Mouse (Mus musculus): ENCODE data around the gene Tlx3. TPM values are rescaled to one million over a fixed set of nuclear protein-coding genes. Genes with fewer than 3 reads are reported as not detected.

The Tlx3 gene
- not detected for total RNA-seq (2021)
- long read RNA-seq, experiment 1: 0 reads
- long read RNA-seq, experiment 2: 0 reads

DNA sequence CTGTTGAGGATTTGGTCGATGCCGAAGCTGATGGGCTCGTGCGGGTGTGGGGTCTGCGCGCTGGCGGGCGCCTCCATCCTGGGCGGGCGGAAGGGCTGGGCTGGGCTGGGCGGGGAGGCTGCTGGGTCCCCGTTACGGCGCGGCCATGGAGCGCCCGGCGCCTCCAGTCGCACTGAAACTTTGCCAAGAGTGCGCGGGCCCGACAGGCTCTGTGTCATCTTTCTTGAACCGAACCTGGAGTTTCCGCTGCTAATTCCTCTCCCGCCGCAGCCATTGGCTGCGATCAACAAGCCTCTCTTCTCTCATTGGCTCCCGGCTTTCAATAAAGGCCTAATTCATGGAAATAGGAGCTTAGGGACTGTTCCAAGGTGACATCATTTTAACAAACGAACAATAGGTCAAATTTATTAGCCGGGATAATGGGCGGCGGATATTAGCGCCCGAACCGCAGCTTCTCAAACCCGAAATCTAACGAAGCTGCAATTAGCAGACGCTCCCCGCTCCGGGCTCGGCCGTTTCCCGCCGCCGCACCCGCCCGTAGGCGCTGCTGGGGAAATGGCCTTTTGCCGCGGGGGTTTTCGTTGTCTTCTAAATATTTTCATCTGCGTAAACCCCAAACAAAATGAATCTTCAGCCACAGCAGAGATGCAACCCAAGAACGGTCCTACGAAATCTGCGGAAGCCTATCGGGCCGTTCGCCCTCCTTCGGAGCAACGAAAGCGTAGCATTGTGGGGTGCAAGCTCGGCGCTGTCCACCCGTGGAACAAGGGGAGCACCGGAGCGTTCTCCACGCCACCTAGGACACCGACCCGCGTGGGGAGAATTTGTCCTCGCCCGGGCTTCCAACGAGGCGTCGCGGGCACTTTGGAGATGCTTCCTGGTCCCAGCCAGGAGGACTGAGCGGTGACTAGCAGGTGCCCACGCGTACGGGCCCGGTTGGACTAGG is at the start of gene Tlx3:
Tlx3 (minus strand) TSS at position 207 of the 946 bp plus-strand sequence.
- peak in 1 of 2 experiments; percentile 28 for DNase-seq (ENCODE audit: low spot score in 2 of 2)

GRCm38 (mm10) chr11:33240295-33240694 is 36.9 kb upstream of the Tlx3 start:
- no peak for DNase-seq (ENCODE audit: low spot score in 2 of 2)

DNA sequence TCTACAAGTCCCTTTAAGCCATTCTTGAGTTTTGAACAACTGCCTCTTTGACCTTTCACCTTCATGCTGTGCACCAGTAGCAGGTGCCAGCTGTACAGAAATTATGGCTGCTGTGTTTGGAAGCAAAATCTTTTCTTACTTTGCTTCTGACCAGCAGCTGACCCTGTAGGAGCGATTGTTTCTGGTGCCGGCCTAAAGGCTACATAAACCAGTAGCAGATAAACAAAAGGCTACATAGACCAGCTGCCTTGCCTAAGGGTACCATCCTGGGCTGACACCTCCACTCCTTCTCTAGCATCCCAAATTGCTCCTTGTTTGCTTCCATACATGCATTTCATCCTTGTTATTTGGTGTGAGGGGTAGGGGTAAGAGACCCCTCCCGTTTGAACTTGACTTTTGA is 30.7 kb upstream of the Tlx3 start:
- no peak for DNase-seq (ENCODE audit: low spot score in 2 of 2)

- DNase-seq (ENCODE audit: low spot score in 2 of 2): no peak
These were observed 28.7 kb upstream of the Tlx3 start for GRCm38 (mm10) chr11:33232056-33232455.

DNA sequence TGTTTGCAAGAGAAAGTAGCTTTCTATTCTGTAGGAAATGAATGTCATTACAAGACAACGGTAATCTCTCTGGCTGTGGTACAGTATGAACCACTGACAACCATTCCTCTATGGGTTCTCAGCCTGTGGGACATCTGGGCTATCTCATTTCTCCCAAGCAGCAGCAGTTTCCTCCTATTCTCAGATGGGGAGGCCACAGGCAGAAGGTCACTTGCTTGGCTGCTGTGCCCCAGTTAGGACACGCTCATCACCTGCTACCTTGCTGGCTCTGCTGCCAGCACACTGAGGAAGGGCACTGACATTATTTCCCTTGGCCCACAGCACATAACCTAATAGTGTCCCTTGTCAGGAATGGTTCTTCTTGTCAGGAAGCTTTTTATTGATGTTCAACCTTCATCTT is 24.8 kb upstream of the Tlx3 start:
- DNase-seq (ENCODE audit: low spot score in 2 of 2): no peak

- DNase-seq (ENCODE audit: low spot score in 2 of 2): no peak
These were observed 23.1 kb upstream of the Tlx3 start for GRCm38 (mm10) chr11:33226516-33226915.

GRCm38 (mm10) chr11:33221566-33222365 is 18.4 kb upstream of the Tlx3 start:
- no peak for DNase-seq (ENCODE audit: low spot score in 2 of 2)

- no peak for DNase-seq (ENCODE audit: low spot score in 2 of 2)
These were observed 17.4 kb upstream of the Tlx3 start for GRCm38 (mm10) chr11:33220763-33221162.

- DNase-seq (ENCODE audit: low spot score in 2 of 2): no peak
These were observed 14.1 kb upstream of the Tlx3 start for GRCm38 (mm10) chr11:33217384-33218079.

DNA sequence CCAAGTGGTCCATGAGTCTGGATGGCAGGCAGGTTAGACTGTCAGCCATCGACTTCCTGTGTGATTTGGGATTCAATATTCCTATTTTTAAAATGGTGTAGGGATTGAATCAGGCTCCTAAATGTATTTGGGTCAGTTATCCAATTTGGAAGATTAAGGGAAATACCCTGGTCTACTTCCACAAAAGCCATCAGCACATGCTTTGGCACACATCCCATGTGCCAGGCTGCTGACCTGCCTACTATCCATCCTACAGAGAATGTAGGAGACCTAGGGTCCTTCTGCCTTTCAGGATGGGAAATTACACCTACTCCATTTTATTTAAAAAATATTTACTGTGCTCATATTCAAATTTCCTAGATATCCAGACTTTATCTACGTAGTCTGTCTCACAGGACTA is 4.0 kb upstream of the Tlx3 start:
- no peak for DNase-seq (ENCODE audit: low spot score in 2 of 2)

- no peak for DNase-seq (ENCODE audit: low spot score in 2 of 2)
These were observed 1.6 kb upstream of the Tlx3 start for GRCm38 (mm10) chr11:33204966-33205365.

DNA sequence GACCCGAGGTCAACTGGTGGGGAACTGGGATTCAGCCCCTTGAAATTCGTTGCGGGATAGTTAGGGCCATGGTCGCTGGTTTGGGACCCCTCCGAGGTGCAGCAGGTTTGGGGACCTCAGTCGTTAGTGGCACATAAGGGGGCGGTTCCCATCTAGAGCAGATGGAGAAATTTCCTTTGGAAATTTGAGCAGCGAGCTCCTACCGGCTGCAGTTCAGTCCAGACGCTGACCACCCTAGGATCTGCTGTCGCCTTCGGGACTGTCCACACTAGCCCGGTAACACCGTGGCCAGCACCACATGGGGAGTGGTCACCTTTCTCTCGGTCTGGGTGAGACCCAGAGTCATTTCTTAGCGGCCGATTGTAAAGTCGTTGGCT is 928 bp upstream of the Tlx3 start:
- DNase-seq (ENCODE audit: low spot score in 2 of 2): no peak

DNA sequence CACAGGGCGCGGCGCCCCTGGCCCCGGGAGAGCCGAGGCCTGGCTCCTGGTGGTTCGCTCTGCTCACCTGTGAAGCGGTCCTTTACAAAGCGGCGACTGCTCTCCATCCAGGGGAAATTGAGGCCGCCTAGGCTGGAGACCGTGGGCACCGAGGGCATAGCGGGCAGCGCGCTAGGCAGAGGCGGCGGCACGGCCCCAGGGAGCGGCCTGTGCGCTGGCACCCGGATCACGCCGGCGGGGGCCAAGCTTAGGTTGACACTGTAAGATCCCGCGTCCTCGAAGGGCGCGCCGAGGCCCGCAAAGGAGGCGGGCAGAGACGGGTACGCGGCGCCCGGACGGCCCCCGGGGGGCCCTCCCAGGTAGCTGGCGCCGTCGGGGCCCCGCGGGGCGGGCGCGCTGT is 417 bp downstream of the Tlx3 start:
- no peak for DNase-seq (ENCODE audit: low spot score in 2 of 2)

DNA sequence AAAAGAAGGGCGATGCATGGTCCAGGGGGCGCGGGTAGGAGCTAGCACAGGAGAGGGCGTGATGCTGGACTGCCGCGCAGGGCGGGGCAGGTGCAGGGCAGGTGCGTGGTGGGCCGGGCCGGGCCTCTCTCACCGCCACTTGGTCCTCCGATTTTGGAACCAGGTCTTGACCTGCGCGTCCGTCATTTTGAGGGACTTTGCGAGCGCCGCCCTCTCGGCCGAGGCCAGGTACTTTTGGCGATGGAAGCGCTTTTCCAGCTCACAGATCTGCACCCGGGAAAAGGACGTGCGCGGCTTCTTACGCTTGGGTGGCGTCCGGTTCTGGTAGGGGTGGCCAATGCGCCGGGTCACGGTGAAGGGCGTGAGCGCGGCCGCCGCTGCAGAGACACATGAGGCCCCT is 1.1 kb downstream of the Tlx3 start:
- no peak for DNase-seq (ENCODE audit: low spot score in 2 of 2)

- no peak for DNase-seq (ENCODE audit: low spot score in 2 of 2)
These were observed 1.8 kb downstream of the Tlx3 start for GRCm38 (mm10) chr11:33201626-33202010.

- DNase-seq (ENCODE audit: low spot score in 2 of 2): peak in 1 of 2 experiments; percentile 40
These were observed 2.4 kb downstream of the Tlx3 start for GRCm38 (mm10) chr11:33200764-33201625.

DNA sequence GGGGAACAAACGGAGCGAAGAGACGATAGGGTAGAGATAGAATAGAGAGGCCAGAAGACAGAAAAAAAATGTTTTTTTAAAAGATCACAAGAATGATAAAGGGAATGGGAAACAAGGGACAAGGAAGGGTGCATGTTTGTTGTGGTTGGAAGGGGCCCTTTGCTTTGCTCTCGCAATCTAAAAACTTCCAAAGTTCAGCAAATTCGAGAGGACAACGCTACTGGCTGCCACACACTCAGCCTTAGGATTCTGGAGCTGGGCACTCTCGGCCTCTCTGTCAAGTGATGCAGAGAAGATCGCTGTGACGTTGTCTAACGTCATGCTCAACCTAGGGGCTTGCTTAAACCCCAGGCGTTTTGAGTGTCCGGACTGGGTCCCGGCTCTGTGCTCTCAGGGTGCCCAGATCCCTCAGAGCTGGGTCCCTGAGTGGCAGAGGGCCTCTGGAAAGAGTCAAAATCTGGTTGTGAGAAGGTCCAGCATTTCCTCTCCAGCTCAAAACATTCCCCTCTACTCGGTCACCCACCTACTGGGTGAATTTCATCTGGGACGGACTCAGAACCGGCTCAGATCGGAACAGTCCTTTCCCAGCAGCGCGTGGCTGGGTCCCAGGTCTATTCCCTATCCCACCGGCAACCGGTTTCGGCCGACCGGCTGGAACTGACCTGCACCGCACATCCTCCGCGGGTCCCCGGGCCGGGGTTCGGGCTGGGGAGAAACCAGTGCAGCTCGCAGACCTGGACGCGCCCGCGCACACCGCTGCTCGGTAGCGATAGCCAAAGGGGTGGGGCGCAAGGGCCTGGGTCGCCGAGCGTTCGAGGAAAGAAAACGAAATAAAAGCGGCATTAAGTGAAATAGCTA is 3.3 kb downstream of the Tlx3 start:
- DNase-seq (ENCODE audit: low spot score in 2 of 2): peak in 1 of 2 experiments; percentile 32

- no peak for DNase-seq (ENCODE audit: low spot score in 2 of 2)
These were observed 4.3 kb downstream of the Tlx3 start for GRCm38 (mm10) chr11:33199117-33199514.

DNA sequence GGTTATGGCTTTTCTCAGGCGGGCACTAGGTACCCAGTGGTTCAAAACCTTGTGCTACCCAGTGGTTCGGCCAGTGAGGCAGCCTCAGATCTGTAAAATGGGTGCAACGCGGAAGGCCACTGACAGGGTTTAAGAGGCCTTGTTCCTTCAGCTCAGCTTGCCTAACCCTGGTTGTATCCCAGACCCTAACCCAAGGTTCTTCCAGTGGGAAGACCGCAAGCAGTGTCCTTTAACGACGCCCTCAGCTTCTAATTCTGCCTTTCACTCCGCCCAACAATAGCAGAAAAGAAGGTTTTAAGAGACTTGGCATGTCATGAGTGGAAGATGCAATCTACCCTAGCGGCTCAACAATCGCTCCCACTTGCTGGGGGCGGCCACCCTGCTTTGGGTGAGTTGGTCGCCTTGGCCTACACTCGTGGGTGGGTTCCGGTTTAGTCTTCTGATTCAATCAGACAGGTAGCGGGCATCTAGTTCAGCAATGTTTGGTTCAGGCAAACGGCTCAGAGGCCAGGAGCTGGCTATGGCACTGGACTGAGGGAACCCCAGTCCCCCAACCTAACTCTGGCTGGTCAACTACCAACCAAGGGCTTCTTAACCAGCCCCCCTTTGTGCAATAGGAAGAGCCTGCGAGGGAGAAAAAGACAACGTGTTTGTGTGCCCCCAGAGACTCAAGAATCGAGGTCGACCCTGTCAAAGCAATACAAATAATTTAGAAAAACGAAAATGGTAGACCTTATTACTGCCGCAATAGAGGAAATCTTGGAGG is 4.9 kb downstream of the Tlx3 start:
- no peak for DNase-seq (ENCODE audit: low spot score in 2 of 2)
